ENCODE assay signal across 8 mouse cellular contexts in the genomic region with DNA sequence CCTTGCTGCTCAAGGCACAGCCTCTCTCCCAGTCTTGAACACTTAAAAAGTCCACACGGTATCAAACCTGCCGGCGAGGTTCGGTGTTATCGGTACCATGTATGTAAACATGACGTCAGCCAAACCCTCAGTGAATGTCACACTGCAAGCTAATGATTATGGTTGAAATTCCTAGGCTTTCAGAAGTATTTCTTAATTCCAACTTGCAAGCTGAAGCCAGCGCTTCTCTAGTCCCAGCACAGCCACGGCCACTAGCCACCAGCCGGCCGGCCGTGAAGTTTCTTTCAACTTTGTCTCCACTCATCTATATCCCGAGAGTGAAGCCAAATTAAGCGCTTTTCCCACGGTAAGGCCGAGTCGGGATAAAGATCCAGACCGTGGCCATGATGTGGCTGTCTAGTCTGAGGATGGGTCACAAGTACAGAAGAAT. TPM values are rescaled to one million over a fixed set of nuclear protein-coding genes. Genes with fewer than 3 reads are reported as not detected.
DNase-seq lines count a peak whose midpoint lies in the region; ATAC-seq and TF ChIP-seq lines count a peak whose summit lies in the region.

No protein-coding gene starts in this region.

- 0% methylated on average over 17 of the region's 17 CpGs for WGBS in heart, postnatal 0 days
- WGBS in limb, embryonic 13.5 days = under 1% methylated on average over 17 of the region's 17 CpGs
- under 1% methylated on average over 17 of the region's 17 CpGs for WGBS in midbrain, embryonic 15.5 days

- no peak for TF ChIP-seq CTCF in G1E (IDR thresholded peaks at IDR 0.05; ENCODE audit: low read depth, low read length)
- TF ChIP-seq CTCF in heart, postnatal 0 days (IDR thresholded peaks at IDR 0.05; ENCODE audit: low read depth) = no peak

- ATAC-seq in G1E (ENCODE audit: extremely low read depth, insufficient number of reproducible peaks, low FRiP score, poor library complexity, severe bottlenecking) = 0 out of 2 replicates have a peak, but pooled peaks have one; percentile 9
- ATAC-seq in heart, postnatal 0 days (ENCODE audit: insufficient read depth, low read depth) = peak; percentile 22
- peak; percentile 16; the same call in 1 of the 2 replicates for ATAC-seq in limb, embryonic 13.5 days (ENCODE audit: low FRiP score, low read depth)
- ATAC-seq in midbrain, embryonic 15.5 days (replicated peaks) = peak; percentile 55

- DNase-seq in cerebellum, adult 18-20 months = peak; percentile 2 to 7
- no peak for DNase-seq in cerebellum, adult 11 months
- peak; percentile 7 for DNase-seq in G1E (ENCODE audit: low spot score)
- peak; percentile 53 for DNase-seq in embryo, embryonic 9.5 days (ENCODE audit: extremely low spot score)
- DNase-seq in heart, postnatal 0 days (ENCODE audit: low spot score) = peak; percentile 31
- peak; percentile 36 for DNase-seq in thymus, postnatal 0 days (ENCODE audit: low spot score)

- H3K4me1 ChIP-seq in G1E (ENCODE audit: insufficient read depth, low read depth, low read length) = peaks cover 27% of the 10 kb centered on the region
- no peaks in the 10 kb centered on the region for H3K4me1 ChIP-seq in heart, postnatal 0 days (ENCODE audit: control insufficient read depth, insufficient read depth)
- H3K4me1 ChIP-seq in limb, embryonic 13.5 days = no peaks in the 10 kb centered on the region
- H3K4me1 ChIP-seq in midbrain, embryonic 15.5 days = peaks cover 6% of the 10 kb centered on the region

- H3K9me3 ChIP-seq in G1E (replicated peaks) = no peaks in the 10 kb centered on the region
- no peaks in the 10 kb centered on the region for H3K9me3 ChIP-seq in heart, postnatal 0 days (replicated peaks; ENCODE audit: control insufficient read depth, low read length)
- H3K9me3 ChIP-seq in limb, embryonic 13.5 days = no peaks in the 10 kb centered on the region
- H3K9me3 ChIP-seq in midbrain, embryonic 15.5 days = no peaks in the 10 kb centered on the region

- H3K4me2 ChIP-seq in heart, postnatal 0 days (ENCODE audit: low read depth, low read length) = peak overlapping the region; percentile 76
- peak overlapping the region; percentile 74 for H3K4me2 ChIP-seq in limb, embryonic 13.5 days (replicated peaks)
- H3K4me2 ChIP-seq in midbrain, embryonic 15.5 days = peak overlapping the region; percentile 85

- H3K4me3 ChIP-seq in G1E (ENCODE audit: low read depth, low read length) = peak overlapping the region; percentile 96
- H3K4me3 ChIP-seq in heart, postnatal 0 days (ENCODE audit: low read depth, low read length) = peak overlapping the region; percentile 77
- H3K4me3 ChIP-seq in limb, embryonic 13.5 days = peak overlapping the region; percentile 89
- peak overlapping the region; percentile 56 for H3K4me3 ChIP-seq in midbrain, embryonic 15.5 days

- no peaks in the 10 kb centered on the region for H3K27me3 ChIP-seq in G1E (ENCODE audit: insufficient read depth, low read length)
- H3K27me3 ChIP-seq in heart, postnatal 0 days (ENCODE audit: control insufficient read depth, insufficient read depth, low read length) = no peaks in the 10 kb centered on the region
- H3K27me3 ChIP-seq in limb, embryonic 13.5 days = no peaks in the 10 kb centered on the region
- H3K27me3 ChIP-seq in midbrain, embryonic 15.5 days (replicated peaks) = no peaks in the 10 kb centered on the region

- H3K36me3 ChIP-seq in G1E (replicated peaks) = peaks cover 2% of the 10 kb centered on the region
- no peaks in the 10 kb centered on the region for H3K36me3 ChIP-seq in heart, postnatal 0 days (replicated peaks; ENCODE audit: control insufficient read depth, insufficient read depth, low read length)
- H3K36me3 ChIP-seq in limb, embryonic 13.5 days = no peaks in the 10 kb centered on the region
- no peaks in the 10 kb centered on the region for H3K36me3 ChIP-seq in midbrain, embryonic 15.5 days (replicated peaks)

- no peak for TF ChIP-seq EP300 in heart, postnatal 0 days (IDR thresholded peaks at IDR 0.05; ENCODE audit: low read depth)

- peak overlapping the region; percentile 80 for H3K9ac ChIP-seq in heart, postnatal 0 days (replicated peaks; ENCODE audit: low read depth, low read length)
- peak overlapping the region; percentile 88 for H3K9ac ChIP-seq in limb, embryonic 13.5 days
- peak overlapping the region; percentile 37 for H3K9ac ChIP-seq in midbrain, embryonic 15.5 days

- H3K27ac ChIP-seq in heart, postnatal 0 days (ENCODE audit: low read depth) = peak overlapping the region; percentile 85
- H3K27ac ChIP-seq in limb, embryonic 13.5 days = peak overlapping the region; percentile 79
- H3K27ac ChIP-seq in midbrain, embryonic 15.5 days = no peak overlapping the region

RNA-seq across cellular contexts. Expression of a gene that starts 0.7 kb away (rescaled TPM):
- 72.8 and 85.6 TPM in 2 replicates for total RNA-seq in G1E (2014; fragmentation: Nextera tagmentation)
- total RNA-seq in G1E (2017) = 140 and 177 TPM in 2 replicates
- polyA plus RNA-seq in G1E (2012) = 3.3 and 3.6 TPM in 2 replicates
- total RNA-seq in heart, postnatal 0 days (2014; rRNA removed; ENCODE audit: low replicate concordance) = 21.4 and 33.6 TPM in 2 replicates
- polyA plus RNA-seq in heart, postnatal 0 days (2015; fragmentation: Nextera tagmentation; extraction: Ambion mirVana) = 9.7 and 10.2 TPM in 2 replicates
- polyA plus RNA-seq in limb, embryonic 13.5 days (2015; fragmentation: Nextera tagmentation; extraction: Ambion mirVana) = 15.0 and 16.3 TPM in 2 replicates
- polyA plus RNA-seq in midbrain, embryonic 15.5 days (2015; fragmentation: Nextera tagmentation; extraction: Ambion mirVana) = 3.4 and 5.3 TPM in 2 replicates
- polyA plus RNA-seq in thymus, postnatal 0 days (2015; fragmentation: Nextera tagmentation; extraction: Ambion mirVana) = 96.5 and 107 TPM in 2 replicates

Comparison
In these comparisons a context has a peak if more than half of its experiments do, and no peak if none do; other contexts are left out.
1. H3K9ac ChIP-seq: peak in every context shown above with its lines; median percentile 88 in limb, embryonic 13.5 days; 80 in heart, postnatal 0 days; 37 in midbrain, embryonic 15.5 days.